Mouse (Mus musculus) embryonic fibroblast, embryonic 13.5 days (primary cell): Measurements from ENCODE around the gene Itsn1.

Experiments
- CTCF ChIP-seq: IDR thresholded peaks from 2 replicates; pipeline ENCODE4 v1.5.1; 2011; ENCODE audit warnings: mild to moderate bottlenecking, control low read depth, low read length, moderate library complexity, borderline replicate concordance; ENCODE audit not compliant: insufficient read depth
- POLR2A ChIP-seq: IDR thresholded peaks from 2 replicates; pipeline ENCODE4 v1.6.1; 2011; ENCODE audit warnings: low read depth, mild to moderate bottlenecking, control low read depth, low read length, moderate library complexity

DNA sequence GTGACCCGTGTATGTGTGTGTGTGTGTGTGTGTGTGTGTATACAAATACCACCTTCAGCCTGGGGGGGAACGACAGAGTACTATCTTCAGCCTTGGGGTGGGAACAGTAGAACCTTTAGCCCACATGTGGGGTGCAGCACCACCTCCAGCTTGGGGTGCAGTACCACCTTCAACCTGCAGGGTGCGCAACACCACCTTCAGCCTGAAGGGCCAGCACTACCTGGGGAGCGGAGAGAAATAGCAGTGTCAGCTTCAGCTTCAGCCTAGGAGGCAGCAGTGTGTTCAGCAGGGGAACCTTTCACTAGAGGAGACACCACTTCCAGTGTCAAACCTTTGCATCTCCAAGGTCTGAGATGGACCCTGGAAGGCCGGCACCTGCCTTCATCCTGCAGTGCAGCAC is 155.1 kb downstream of the Itsn1 start:
- TF ChIP-seq CTCF, result peak; percentile 74; the same call in 1 of the 2 replicates
- TF ChIP-seq POLR2A, result no peak
